Mouse (Mus musculus): ENCODE data around the gene Nbea. TPM values are rescaled to one million over a fixed set of nuclear protein-coding genes. Genes with fewer than 3 reads are reported as not detected.
A peak's percentile ranks its signal among the peaks of the same experiment; 100 is the strongest.

Gene Nbea
- polyA plus RNA-seq, 1 experiment from 2014 or later, result 6.4 TPM

- peaks cover 7% of the 10 kb centered on the region for H3K36me3 ChIP-seq (ENCODE audit: insufficient read depth, low read length)
- no peaks in the 10 kb centered on the region for H3K4me1 ChIP-seq (ENCODE audit: insufficient read depth, low read length)
- no peak for ATAC-seq (ENCODE audit: low FRiP score, low TSS enrichment)
- H3K9ac ChIP-seq (replicated peaks; ENCODE audit: low read length), result no peak overlapping the region
- H3K4me2 ChIP-seq (replicated peaks; ENCODE audit: low read depth, low read length), result no peak overlapping the region
- 88% methylated on average over 4 of the region's 4 CpGs for WGBS
- H3K9me3 ChIP-seq (ENCODE audit: low read length), result no peaks in the 10 kb centered on the region
- no peaks in the 10 kb centered on the region for H3K27me3 ChIP-seq (ENCODE audit: insufficient read depth, low read length)
- no peak overlapping the region for H3K4me3 ChIP-seq (ENCODE audit: low read length)
- H3K27ac ChIP-seq (ENCODE audit: low read length), result no peak overlapping the region
Observed at GRCm38 (mm10) chr3:55710300-55710699, 473.2 kb downstream of the Nbea start.

- 85% methylated on average over 6 of the region's 6 CpGs for WGBS
- H3K27me3 ChIP-seq (ENCODE audit: insufficient read depth, low read length), result no peaks in the 10 kb centered on the region
- H3K9me3 ChIP-seq (ENCODE audit: low read length), result no peaks in the 10 kb centered on the region
- no peak for ATAC-seq (ENCODE audit: low FRiP score, low TSS enrichment)
- H3K4me2 ChIP-seq (replicated peaks; ENCODE audit: low read depth, low read length), result no peak overlapping the region
- no peak overlapping the region for H3K4me3 ChIP-seq (ENCODE audit: low read length)
- H3K36me3 ChIP-seq (ENCODE audit: insufficient read depth, low read length), result no peaks in the 10 kb centered on the region
- H3K4me1 ChIP-seq (ENCODE audit: insufficient read depth, low read length), result no peaks in the 10 kb centered on the region
- H3K27ac ChIP-seq (ENCODE audit: low read length), result no peak overlapping the region
- H3K9ac ChIP-seq (replicated peaks; ENCODE audit: low read length), result no peak overlapping the region
Observed at GRCm38 (mm10) chr3:55701632-55702031, 481.9 kb downstream of the Nbea start.

GRCm38 (mm10) chr3:55697174-55697573 lies 486.3 kb downstream of the Nbea start:
- Histone ChIP-seq H3K4me3 (ENCODE audit: low read length) (no peak overlapping the region), H3K9me3 (ENCODE audit: low read length) (no peaks in the 10 kb centered on the region), H3K27me3 (ENCODE audit: insufficient read depth, low read length) (no peaks in the 10 kb centered on the region), H3K9ac (replicated peaks; ENCODE audit: low read length) (no peak overlapping the region), H3K27ac (ENCODE audit: low read length) (no peak overlapping the region), H3K4me1 (ENCODE audit: insufficient read depth, low read length) (no peaks in the 10 kb centered on the region), H3K36me3 (ENCODE audit: insufficient read depth, low read length) (no peaks in the 10 kb centered on the region), H3K4me2 (replicated peaks; ENCODE audit: low read depth, low read length) (no peak overlapping the region)
- WGBS, result 90% methylated on average over 2 of the region's 2 CpGs
- peak; percentile 23; the same call in 1 of the 2 replicates for ATAC-seq (ENCODE audit: low FRiP score, low TSS enrichment)

- no peak overlapping the region for H3K4me2 ChIP-seq (replicated peaks; ENCODE audit: low read depth, low read length)
- WGBS, result 37% methylated on average over 4 of the region's 4 CpGs
- H3K9ac ChIP-seq (replicated peaks; ENCODE audit: low read length), result no peak overlapping the region
- no peak overlapping the region for H3K4me3 ChIP-seq (ENCODE audit: low read length)
- no peak overlapping the region for H3K27ac ChIP-seq (ENCODE audit: low read length)
- no peaks in the 10 kb centered on the region for H3K4me1 ChIP-seq (ENCODE audit: insufficient read depth, low read length)
- no peak for ATAC-seq (ENCODE audit: low FRiP score, low TSS enrichment)
- no peaks in the 10 kb centered on the region for H3K9me3 ChIP-seq (ENCODE audit: low read length)
- H3K27me3 ChIP-seq (ENCODE audit: insufficient read depth, low read length), result no peaks in the 10 kb centered on the region
- H3K36me3 ChIP-seq (ENCODE audit: insufficient read depth, low read length), result no peaks in the 10 kb centered on the region
Observed at GRCm38 (mm10) chr3:55693073-55693472, 490.4 kb downstream of the Nbea start.

- no peaks in the 10 kb centered on the region for H3K36me3 ChIP-seq (ENCODE audit: insufficient read depth, low read length)
- H3K27ac ChIP-seq (ENCODE audit: low read length), result no peak overlapping the region
- H3K4me2 ChIP-seq (replicated peaks; ENCODE audit: low read depth, low read length), result no peak overlapping the region
- H3K4me3 ChIP-seq (ENCODE audit: low read length), result no peak overlapping the region
- H3K27me3 ChIP-seq (ENCODE audit: insufficient read depth, low read length), result no peaks in the 10 kb centered on the region
- H3K4me1 ChIP-seq (ENCODE audit: insufficient read depth, low read length), result no peaks in the 10 kb centered on the region
- ATAC-seq (ENCODE audit: low FRiP score, low TSS enrichment), result no peak
- H3K9me3 ChIP-seq (ENCODE audit: low read length), result no peaks in the 10 kb centered on the region
- H3K9ac ChIP-seq (replicated peaks; ENCODE audit: low read length), result no peak overlapping the region
- 33% methylated on average over 1 of the region's 1 CpGs for WGBS
Observed at GRCm38 (mm10) chr3:55688098-55688497, 495.4 kb downstream of the Nbea start.

GRCm38 (mm10) chr3:55686993-55687392 lies 496.5 kb downstream of the Nbea start:
- H3K4me1 ChIP-seq (ENCODE audit: insufficient read depth, low read length), result no peaks in the 10 kb centered on the region
- H3K4me2 ChIP-seq (replicated peaks; ENCODE audit: low read depth, low read length), result no peak overlapping the region
- no peaks in the 10 kb centered on the region for H3K36me3 ChIP-seq (ENCODE audit: insufficient read depth, low read length)
- H3K27me3 ChIP-seq (ENCODE audit: insufficient read depth, low read length), result no peaks in the 10 kb centered on the region
- no peaks in the 10 kb centered on the region for H3K9me3 ChIP-seq (ENCODE audit: low read length)
- H3K4me3 ChIP-seq (ENCODE audit: low read length), result no peak overlapping the region
- H3K9ac ChIP-seq (replicated peaks; ENCODE audit: low read length), result no peak overlapping the region
- no peak overlapping the region for H3K27ac ChIP-seq (ENCODE audit: low read length)
- ATAC-seq (ENCODE audit: low FRiP score, low TSS enrichment), result no peak
- WGBS, result 74% methylated on average over 6 of the region's 6 CpGs

- WGBS, result 37% methylated on average over 6 of the region's 6 CpGs
- no peaks in the 10 kb centered on the region for H3K4me1 ChIP-seq (ENCODE audit: insufficient read depth, low read length)
- ATAC-seq (ENCODE audit: low FRiP score, low TSS enrichment), result no peak
- H3K4me2 ChIP-seq (replicated peaks; ENCODE audit: low read depth, low read length), result no peak overlapping the region
- no peaks in the 10 kb centered on the region for H3K36me3 ChIP-seq (ENCODE audit: insufficient read depth, low read length)
- H3K4me3 ChIP-seq (ENCODE audit: low read length), result no peak overlapping the region
- no peaks in the 10 kb centered on the region for H3K27me3 ChIP-seq (ENCODE audit: insufficient read depth, low read length)
- H3K9ac ChIP-seq (replicated peaks; ENCODE audit: low read length), result no peak overlapping the region
- H3K27ac ChIP-seq (ENCODE audit: low read length), result no peak overlapping the region
- H3K9me3 ChIP-seq (ENCODE audit: low read length), result no peaks in the 10 kb centered on the region
Observed at GRCm38 (mm10) chr3:55685627-55686026, 497.9 kb downstream of the Nbea start.

- Histone ChIP-seq H3K9me3 (ENCODE audit: low read length) (no peaks in the 10 kb centered on the region), H3K4me1 (ENCODE audit: insufficient read depth, low read length) (no peaks in the 10 kb centered on the region), H3K4me2 (replicated peaks; ENCODE audit: low read depth, low read length) (no peak overlapping the region), H3K27me3 (ENCODE audit: insufficient read depth, low read length) (no peaks in the 10 kb centered on the region), H3K9ac (replicated peaks; ENCODE audit: low read length) (no peak overlapping the region), H3K36me3 (ENCODE audit: insufficient read depth, low read length) (no peaks in the 10 kb centered on the region), H3K4me3 (ENCODE audit: low read length) (no peak overlapping the region), H3K27ac (ENCODE audit: low read length) (no peak overlapping the region)
- WGBS, result 40% methylated on average over 4 of the region's 4 CpGs
- ATAC-seq (ENCODE audit: low FRiP score, low TSS enrichment), result no peak
Observed at GRCm38 (mm10) chr3:55684892-55685291, 498.6 kb downstream of the Nbea start.

GRCm38 (mm10) chr3:55677691-55678090 lies 505.8 kb downstream of the Nbea start:
- Histone ChIP-seq H3K27me3 (ENCODE audit: insufficient read depth, low read length) (no peaks in the 10 kb centered on the region), H3K4me1 (ENCODE audit: insufficient read depth, low read length) (no peaks in the 10 kb centered on the region), H3K27ac (ENCODE audit: low read length) (no peak overlapping the region), H3K9ac (replicated peaks; ENCODE audit: low read length) (no peak overlapping the region), H3K9me3 (ENCODE audit: low read length) (no peaks in the 10 kb centered on the region), H3K4me2 (replicated peaks; ENCODE audit: low read depth, low read length) (no peak overlapping the region), H3K4me3 (ENCODE audit: low read length) (no peak overlapping the region), H3K36me3 (ENCODE audit: insufficient read depth, low read length) (no peaks in the 10 kb centered on the region)
- 78% methylated on average over 2 of the region's 2 CpGs for whole genome bisulfite sequencing
- ATAC-seq (ENCODE audit: low FRiP score, low TSS enrichment), result no peak

- Histone ChIP-seq H3K4me2 (replicated peaks; ENCODE audit: low read depth, low read length) (no peak overlapping the region), H3K4me1 (ENCODE audit: insufficient read depth, low read length) (no peaks in the 10 kb centered on the region), H3K9me3 (ENCODE audit: low read length) (no peaks in the 10 kb centered on the region), H3K27me3 (ENCODE audit: insufficient read depth, low read length) (no peaks in the 10 kb centered on the region), H3K27ac (ENCODE audit: low read length) (no peak overlapping the region), H3K4me3 (ENCODE audit: low read length) (no peak overlapping the region), H3K36me3 (ENCODE audit: insufficient read depth, low read length) (no peaks in the 10 kb centered on the region), H3K9ac (replicated peaks; ENCODE audit: low read length) (no peak overlapping the region)
- 84% methylated on average over 7 of the region's 7 CpGs for WGBS
- ATAC-seq (ENCODE audit: low FRiP score, low TSS enrichment), result no peak
Observed at GRCm38 (mm10) chr3:55674185-55674584, 509.3 kb downstream of the Nbea start.

GRCm38 (mm10) chr3:55667048-55667447 lies 516.5 kb downstream of the Nbea start:
- no peak for ATAC-seq (ENCODE audit: low FRiP score, low TSS enrichment)
- Histone ChIP-seq H3K4me2 (replicated peaks; ENCODE audit: low read depth, low read length) (no peak overlapping the region), H3K9me3 (ENCODE audit: low read length) (no peaks in the 10 kb centered on the region), H3K27ac (ENCODE audit: low read length) (no peak overlapping the region), H3K36me3 (ENCODE audit: insufficient read depth, low read length) (no peaks in the 10 kb centered on the region), H3K27me3 (ENCODE audit: insufficient read depth, low read length) (no peaks in the 10 kb centered on the region), H3K4me3 (ENCODE audit: low read length) (no peak overlapping the region), H3K4me1 (ENCODE audit: insufficient read depth, low read length) (no peaks in the 10 kb centered on the region), H3K9ac (replicated peaks; ENCODE audit: low read length) (no peak overlapping the region)
- 80% methylated on average over 6 of the region's 6 CpGs for WGBS

Measured in kidney, embryonic 16.5 days (tissue).